Mouse (Mus musculus): Measurements from ENCODE around the gene Rtn4rl2. TPM values are rescaled to one million over a fixed set of nuclear protein-coding genes. Genes with fewer than 3 reads are reported as not detected.

The Rtn4rl2 gene
- polyA plus RNA-seq, 1 experiment from 2014 or later: 1.0 TPM

DNA sequence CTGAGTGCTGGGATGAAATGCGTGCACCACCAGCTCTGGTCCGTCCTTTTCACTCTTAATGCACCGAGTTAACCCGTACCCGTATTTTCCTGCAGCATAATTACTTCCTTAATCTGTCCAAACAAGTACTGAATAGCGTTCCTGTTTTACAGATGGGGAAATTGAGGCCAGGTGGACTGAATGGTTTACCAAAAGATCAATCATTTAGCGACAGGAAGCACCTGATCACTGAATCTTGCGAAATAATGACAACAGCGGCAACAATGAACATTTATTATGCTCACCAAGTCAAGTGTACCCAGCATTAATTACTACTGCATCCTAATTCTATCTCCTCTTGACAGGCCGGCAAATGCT is 47.9 kb downstream of the Rtn4rl2 start, which contains the start of gene Slc43a1:
Slc43a1 (plus strand) TSS at position 258 of the 357 bp plus-strand sequence.
- WGBS: 19% methylated on average over 10 of the region's 10 CpGs
- no peak for ATAC-seq (ENCODE audit: low FRiP score, low TSS enrichment)
- peaks cover 11% of the 10 kb centered on the region; the same call in 1 of the 2 replicates for H3K27me3 ChIP-seq (ENCODE audit: insufficient read depth, low read length)

GRCm38 (mm10) chr2:84837817-84838592 is 48.5 kb downstream of the Rtn4rl2 start:
- no peak overlapping the region for H3K4me2 ChIP-seq (replicated peaks; ENCODE audit: low read depth, low read length)
- peaks cover 26% of the 10 kb centered on the region for H3K4me1 ChIP-seq (ENCODE audit: insufficient read depth, low read length)
- no peaks in the 10 kb centered on the region for H3K9me3 ChIP-seq (ENCODE audit: low read length)
- WGBS: 32% methylated on average over 9 of the region's 9 CpGs
- no peak overlapping the region for H3K4me3 ChIP-seq (ENCODE audit: low read length)
- no peak overlapping the region for H3K9ac ChIP-seq (replicated peaks; ENCODE audit: low read length)
- H3K27ac ChIP-seq (ENCODE audit: low read length): no peak overlapping the region
- H3K36me3 ChIP-seq (ENCODE audit: insufficient read depth, low read length): no peaks in the 10 kb centered on the region
- peaks cover 11% of the 10 kb centered on the region; the same call in 1 of the 2 replicates for H3K27me3 ChIP-seq (ENCODE audit: insufficient read depth, low read length)
- ATAC-seq (ENCODE audit: low FRiP score, low TSS enrichment): no peak

More for the DNA sequence above, 47.9 kb downstream of the Rtn4rl2 start, which contains the start of gene Slc43a1:
- peak within 1 kb of the TSS; percentile 79 for H3K9ac ChIP-seq (replicated peaks; ENCODE audit: low read length)
- peak within 1 kb of the TSS; percentile 84 for H3K4me2 ChIP-seq (replicated peaks; ENCODE audit: low read depth, low read length)
- H3K36me3 ChIP-seq (ENCODE audit: insufficient read depth, low read length): no peaks in the 10 kb centered on the region
- H3K9me3 ChIP-seq (ENCODE audit: low read length): no peaks in the 10 kb centered on the region
- H3K4me3 ChIP-seq (ENCODE audit: low read length): peak within 1 kb of the TSS; percentile 67
- H3K27ac ChIP-seq (ENCODE audit: low read length): peak within 1 kb of the TSS; percentile 90
- peaks cover 26% of the 10 kb centered on the region for H3K4me1 ChIP-seq (ENCODE audit: insufficient read depth, low read length)

- H3K9ac ChIP-seq (replicated peaks; ENCODE audit: low read length): no peak overlapping the region
- peaks cover 11% of the 10 kb centered on the region; the same call in 1 of the 2 replicates for H3K27me3 ChIP-seq (ENCODE audit: insufficient read depth, low read length)
- ATAC-seq (ENCODE audit: low FRiP score, low TSS enrichment): no peak
- no peaks in the 10 kb centered on the region for H3K36me3 ChIP-seq (ENCODE audit: insufficient read depth, low read length)
- WGBS: 56% methylated on average over 8 of the region's 8 CpGs
- peaks cover 24% of the 10 kb centered on the region for H3K4me1 ChIP-seq (ENCODE audit: insufficient read depth, low read length)
- H3K9me3 ChIP-seq (ENCODE audit: low read length): no peaks in the 10 kb centered on the region
- H3K27ac ChIP-seq (ENCODE audit: low read length): no peak overlapping the region
- no peak overlapping the region for H3K4me2 ChIP-seq (replicated peaks; ENCODE audit: low read depth, low read length)
- H3K4me3 ChIP-seq (ENCODE audit: low read length): no peak overlapping the region
Measured at GRCm38 (mm10) chr2:84837107-84837506, 49.4 kb downstream of the Rtn4rl2 start.

DNA sequence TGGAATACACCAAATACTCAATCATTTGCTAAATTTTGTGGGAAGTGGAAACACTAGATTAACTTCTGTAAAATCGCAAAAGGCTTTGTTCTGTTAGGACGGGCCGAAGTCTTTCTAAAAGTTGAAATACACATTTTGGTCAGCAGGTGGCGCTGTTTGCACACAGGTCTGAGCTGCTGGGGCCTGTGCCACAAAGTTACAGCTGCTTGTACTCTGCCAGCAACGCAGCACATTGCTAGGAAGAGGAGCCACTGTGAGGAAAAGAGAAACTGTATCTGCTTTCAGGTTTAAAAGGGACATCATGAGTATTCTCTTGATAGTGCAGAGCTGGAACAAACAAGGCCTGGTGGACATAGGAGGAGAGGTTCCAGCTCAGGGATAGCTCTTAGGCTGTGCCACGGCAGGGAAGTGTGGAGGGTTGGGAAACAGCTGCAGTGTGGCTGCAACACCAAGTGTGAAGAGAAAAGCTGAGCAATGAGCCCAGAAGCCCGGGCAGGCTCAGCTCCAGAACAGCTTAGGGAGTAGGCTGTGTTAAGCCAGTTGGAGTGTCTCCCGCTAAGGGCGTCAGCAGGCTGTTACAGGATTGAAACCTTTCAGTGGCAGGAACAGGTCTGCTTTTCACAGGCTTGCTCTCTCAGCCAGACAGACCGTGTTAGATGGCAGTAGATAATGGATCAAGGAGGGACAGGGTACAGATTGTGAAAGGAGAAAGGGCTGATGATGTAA is 54.7 kb downstream of the Rtn4rl2 start:
- Histone ChIP-seq H3K36me3 (ENCODE audit: insufficient read depth, low read length) (0 out of 2 replicates have a peak, but pooled peaks cover 11% of the 10 kb centered on the region), H3K4me2 (replicated peaks; ENCODE audit: low read depth, low read length) (no peak overlapping the region), H3K9me3 (ENCODE audit: low read length) (no peaks in the 10 kb centered on the region), H3K27ac (ENCODE audit: low read length) (no peak overlapping the region), H3K27me3 (ENCODE audit: insufficient read depth, low read length) (no peaks in the 10 kb centered on the region), H3K4me3 (ENCODE audit: low read length) (no peak overlapping the region), H3K9ac (replicated peaks; ENCODE audit: low read length) (0 out of 2 replicates have a peak overlapping the region, but pooled peaks have one; percentile 1), H3K4me1 (ENCODE audit: insufficient read depth, low read length) (peaks cover 8% of the 10 kb centered on the region)
- WGBS: 31% methylated on average over 10 of the region's 10 CpGs
- peak; percentile 74 for ATAC-seq (ENCODE audit: low FRiP score, low TSS enrichment)

DNA sequence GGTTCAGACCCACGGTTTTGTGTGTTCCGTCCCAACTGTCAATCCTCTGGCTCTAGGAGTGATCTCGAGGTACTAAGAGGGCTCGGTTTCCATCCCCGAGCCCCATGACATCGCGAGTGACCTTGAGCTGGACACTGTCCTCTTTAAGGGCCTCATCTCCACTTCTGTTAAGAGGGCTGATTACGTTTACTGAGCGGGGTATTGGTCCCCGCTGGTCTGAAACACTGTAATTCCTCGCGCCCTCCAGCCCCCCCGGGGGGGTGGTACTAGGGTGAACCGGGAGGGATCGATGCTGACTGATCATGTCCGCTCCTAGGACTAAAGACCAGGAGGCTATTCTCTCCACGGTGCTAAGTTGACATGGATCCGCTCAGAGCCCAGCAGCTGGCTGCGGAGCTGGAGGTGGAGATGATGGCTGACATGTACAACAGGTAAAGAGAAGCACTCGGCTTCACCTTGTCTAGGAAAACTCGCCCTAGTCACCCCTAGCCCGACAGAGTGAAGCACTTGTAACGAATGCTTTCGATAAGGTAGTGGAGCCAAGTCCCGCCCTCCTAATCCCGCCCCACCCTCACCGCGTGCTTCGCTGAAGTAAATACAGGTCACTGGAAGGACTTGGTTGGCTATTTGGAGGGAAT is 59.1 kb downstream of the Rtn4rl2 start:
- peak; percentile 47 for ATAC-seq (ENCODE audit: low FRiP score, low TSS enrichment)
- H3K9ac ChIP-seq (replicated peaks; ENCODE audit: low read length): peak overlapping the region; percentile 80
- under 1% methylated on average over 29 of the region's 29 CpGs for WGBS
- peaks cover 20% of the 10 kb centered on the region for H3K4me1 ChIP-seq (ENCODE audit: insufficient read depth, low read length)
- H3K9me3 ChIP-seq (ENCODE audit: low read length): no peaks in the 10 kb centered on the region
- peak overlapping the region; percentile 96 for H3K4me2 ChIP-seq (replicated peaks; ENCODE audit: low read depth, low read length)
- H3K27ac ChIP-seq (ENCODE audit: low read length): peak overlapping the region; percentile 30; the same call in 1 of the 2 replicates
- H3K36me3 ChIP-seq (ENCODE audit: insufficient read depth, low read length): 0 out of 2 replicates have a peak, but pooled peaks cover 11% of the 10 kb centered on the region
- H3K27me3 ChIP-seq (ENCODE audit: insufficient read depth, low read length): no peaks in the 10 kb centered on the region
- peak overlapping the region; percentile 90 for H3K4me3 ChIP-seq (ENCODE audit: low read length)

DNA sequence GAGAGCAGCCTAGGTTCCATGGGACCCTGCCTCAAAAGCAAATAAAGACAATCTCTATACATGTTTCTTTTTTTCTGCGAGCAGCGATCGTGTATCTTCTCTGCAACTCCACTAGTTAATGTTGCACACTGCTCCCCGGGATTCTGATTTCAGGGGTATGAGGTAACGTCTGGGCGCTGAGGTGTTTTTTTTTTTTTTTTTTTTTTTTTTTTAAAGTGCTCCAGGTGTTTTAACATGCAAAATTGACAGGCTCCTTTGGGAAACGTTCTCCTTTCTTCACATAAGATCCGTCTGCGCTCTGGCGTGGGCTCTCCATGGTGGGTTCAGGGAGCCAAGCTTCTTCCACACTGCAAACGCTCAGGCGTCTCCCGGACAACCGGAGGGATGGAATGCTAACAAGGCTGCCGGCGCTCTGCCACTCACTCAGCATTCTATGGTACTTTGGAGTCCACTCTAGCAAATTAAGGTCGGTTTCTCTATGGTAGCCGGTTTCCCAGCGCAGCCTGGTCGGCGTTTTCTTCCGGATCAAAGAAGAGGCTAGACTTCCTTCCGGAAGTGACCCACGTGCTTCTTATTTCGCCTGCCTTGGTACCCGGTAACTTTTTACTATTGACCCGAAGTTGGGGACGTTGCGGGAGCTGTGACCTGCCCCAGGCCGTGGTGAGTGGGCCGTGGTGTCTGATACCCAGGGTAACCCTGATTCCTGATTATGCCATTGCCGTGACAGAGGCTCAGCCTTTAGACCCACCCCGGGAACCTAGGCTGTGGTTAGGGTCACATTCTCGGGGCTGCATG is 59.8 kb downstream of the Rtn4rl2 start, which contains the start of gene Timm10:
Timm10 (plus strand) TSS at position 510 of the 795 bp plus-strand sequence.
- Histone ChIP-seq H3K9ac (replicated peaks; ENCODE audit: low read length) (peak within 1 kb of the TSS; percentile 80), H3K27me3 (ENCODE audit: insufficient read depth, low read length) (no peaks in the 10 kb centered on the region), H3K27ac (ENCODE audit: low read length) (peak within 1 kb of the TSS; percentile 30; the same call in 1 of the 2 replicates), H3K36me3 (ENCODE audit: insufficient read depth, low read length) (0 out of 2 replicates have a peak, but pooled peaks cover 11% of the 10 kb centered on the region), H3K4me2 (replicated peaks; ENCODE audit: low read depth, low read length) (peak within 1 kb of the TSS; percentile 96), H3K4me3 (ENCODE audit: low read length) (peak within 1 kb of the TSS; percentile 90), H3K9me3 (ENCODE audit: low read length) (no peaks in the 10 kb centered on the region), H3K4me1 (ENCODE audit: insufficient read depth, low read length) (peaks cover 20% of the 10 kb centered on the region)
- peak; percentile 89 for ATAC-seq (ENCODE audit: low FRiP score, low TSS enrichment)
- under 1% methylated on average over 34 of the region's 34 CpGs for WGBS

DNA sequence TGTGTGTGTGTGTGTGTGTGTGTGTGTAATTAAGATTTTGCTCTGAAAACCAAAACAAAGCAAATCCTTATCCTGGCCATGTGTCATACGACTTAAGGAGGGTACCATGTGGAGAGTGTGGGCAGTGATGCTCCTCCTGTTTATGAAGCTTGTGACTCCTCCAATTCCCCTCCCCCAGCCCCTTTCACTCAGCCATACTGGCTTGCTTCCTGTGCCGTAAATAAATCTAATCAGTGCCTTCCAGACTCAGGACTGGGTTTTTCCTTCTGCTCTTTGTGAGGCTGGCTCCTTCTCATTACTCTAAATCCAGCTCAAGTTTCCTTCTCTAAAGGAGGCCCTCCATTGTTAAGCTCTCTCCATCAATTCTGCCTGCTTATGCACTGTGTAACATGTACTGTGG is 63.3 kb downstream of the Rtn4rl2 start:
- 15% methylated on average over 2 of the region's 2 CpGs for WGBS
- no peak overlapping the region for H3K4me2 ChIP-seq (replicated peaks; ENCODE audit: low read depth, low read length)
- no peak overlapping the region for H3K4me3 ChIP-seq (ENCODE audit: low read length)
- H3K4me1 ChIP-seq (ENCODE audit: insufficient read depth, low read length): peaks cover 20% of the 10 kb centered on the region
- H3K36me3 ChIP-seq (ENCODE audit: insufficient read depth, low read length): no peaks in the 10 kb centered on the region
- no peak for ATAC-seq (ENCODE audit: low FRiP score, low TSS enrichment)
- H3K27me3 ChIP-seq (ENCODE audit: insufficient read depth, low read length): no peaks in the 10 kb centered on the region
- no peaks in the 10 kb centered on the region for H3K9me3 ChIP-seq (ENCODE audit: low read length)
- H3K9ac ChIP-seq (replicated peaks; ENCODE audit: low read length): no peak overlapping the region
- H3K27ac ChIP-seq (ENCODE audit: low read length): no peak overlapping the region

- H3K4me2 ChIP-seq (replicated peaks; ENCODE audit: low read depth, low read length): no peak within 1 kb of the TSS
- H3K36me3 ChIP-seq (ENCODE audit: insufficient read depth, low read length): no peaks in the 10 kb centered on the region
- no peak within 1 kb of the TSS for H3K4me3 ChIP-seq (ENCODE audit: low read length)
- H3K4me1 ChIP-seq (ENCODE audit: insufficient read depth, low read length): peaks cover 14% of the 10 kb centered on the region; the same call in 1 of the 2 replicates
- H3K27ac ChIP-seq (ENCODE audit: low read length): 0 out of 2 replicates have a peak within 1 kb of the TSS, but pooled peaks have one; percentile 1
- no peak for ATAC-seq (ENCODE audit: low FRiP score, low TSS enrichment)
- no peaks in the 10 kb centered on the region for H3K9me3 ChIP-seq (ENCODE audit: low read length)
- no peak within 1 kb of the TSS for H3K9ac ChIP-seq (replicated peaks; ENCODE audit: low read length)
- 50% methylated on average over 13 of the region's 13 CpGs for WGBS
- H3K27me3 ChIP-seq (ENCODE audit: insufficient read depth, low read length): no peaks in the 10 kb centered on the region
Measured at GRCm38 (mm10) chr2:84822552-84822951, 64.0 kb downstream of the Rtn4rl2 start, which contains the start of gene Smtnl1. Gene Smtnl1 (minus strand): TSS chr2:84822652.

Data from kidney, embryonic 16.5 days (tissue).